11 mouse cellular contexts compared by ENCODE assay signal in the genomic region with DNA sequence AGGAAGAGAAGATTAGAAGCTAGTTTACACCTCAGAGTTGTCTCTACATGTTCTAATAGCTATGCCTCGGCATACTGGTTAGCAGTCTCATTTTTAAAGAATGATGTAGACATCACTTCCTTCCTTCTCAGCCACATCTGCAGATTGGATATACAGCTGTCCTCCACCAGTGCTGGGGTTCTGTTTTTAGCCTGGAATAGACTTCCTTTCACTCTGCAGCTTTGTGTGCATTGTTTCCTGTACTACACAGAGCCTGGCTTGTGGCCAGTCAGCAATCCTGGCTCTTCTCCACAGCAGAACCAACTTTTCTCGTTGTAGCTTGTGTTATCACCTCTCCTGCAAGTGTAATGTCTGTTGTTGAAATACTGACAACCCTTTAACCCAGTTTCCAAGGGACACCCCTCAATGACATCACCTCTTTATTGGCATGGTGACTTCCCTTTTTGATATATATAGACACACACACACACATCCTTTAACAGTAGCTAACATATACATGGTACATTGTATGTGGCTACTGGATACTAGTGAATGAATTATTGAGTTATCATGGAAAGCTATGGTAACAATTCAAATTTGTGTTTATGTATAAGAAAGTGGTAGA.
DNase-seq lines count a peak whose midpoint lies in the region; ATAC-seq lines count a peak whose summit lies in the region.
"Had no signal": no experiment of that assay in that cellular context is flagged by ENCODE, and none has a peak within 500 bp of the region (broad histone marks: within the 10 kb centered on the region; RNA-seq: fewer than 3 reads in every experiment).

No protein-coding gene starts in this region.

- WGBS in kidney, embryonic 14.5 days: 61% methylated on average over 2 of the region's 2 CpGs
- WGBS in forebrain, embryonic 16.5 days: 60% methylated on average over 2 of the region's 2 CpGs
- WGBS in forebrain, embryonic 15.5 days: 57% methylated on average over 2 of the region's 2 CpGs

- peak; percentile 71; the same call in 1 of the 2 replicates for ATAC-seq in kidney, embryonic 14.5 days (ENCODE audit: low FRiP score, low TSS enrichment)
- peak; percentile 86 for ATAC-seq in megakaryocyte progenitor cell, adult 5-6 weeks (replicated peaks; ENCODE audit: poor library complexity)
- no peak for ATAC-seq in forebrain, embryonic 16.5 days
- ATAC-seq in forebrain, embryonic 15.5 days (replicated peaks): no peak
- ATAC-seq: Patski had no signal

- H3K4me1 ChIP-seq in kidney, embryonic 14.5 days (ENCODE audit: control insufficient read depth, insufficient read depth, low read length): no peaks in the 10 kb centered on the region
- no peaks in the 10 kb centered on the region for H3K4me1 ChIP-seq in forebrain, embryonic 16.5 days (replicated peaks; ENCODE audit: control insufficient read depth, insufficient read depth, low read length)
- no peaks in the 10 kb centered on the region for H3K4me1 ChIP-seq in forebrain, embryonic 15.5 days
- H3K4me1 ChIP-seq: embryonic facial prominence, embryonic 12.5 days; neural tube, embryonic 12.5 days had no signal

- no peaks in the 10 kb centered on the region for H3K9me3 ChIP-seq in kidney, embryonic 14.5 days (ENCODE audit: control insufficient read depth, low read length)
- no peaks in the 10 kb centered on the region for H3K9me3 ChIP-seq in forebrain, embryonic 16.5 days (ENCODE audit: control insufficient read depth, low read length)
- H3K9me3 ChIP-seq in forebrain, embryonic 15.5 days: no peaks in the 10 kb centered on the region
- H3K9me3 ChIP-seq: embryonic facial prominence, embryonic 12.5 days; neural tube, embryonic 12.5 days had no signal

- H3K4me3 ChIP-seq in kidney, embryonic 14.5 days (ENCODE audit: low read length): no peak overlapping the region
- H3K4me3 ChIP-seq in forebrain, embryonic 16.5 days (replicated peaks; ENCODE audit: low read length): no peak overlapping the region
- no peak overlapping the region for H3K4me3 ChIP-seq in forebrain, embryonic 15.5 days
- H3K4me3 ChIP-seq: embryonic facial prominence, embryonic 12.5 days; neural tube, embryonic 12.5 days had no signal

- peaks cover 5% of the 10 kb centered on the region; the same call in 1 of the 2 replicates for H3K36me3 ChIP-seq in kidney, embryonic 14.5 days (ENCODE audit: control insufficient read depth, insufficient read depth, low read length)
- no peaks in the 10 kb centered on the region for H3K36me3 ChIP-seq in forebrain, embryonic 16.5 days (ENCODE audit: control insufficient read depth, insufficient read depth)
- H3K36me3 ChIP-seq in forebrain, embryonic 15.5 days: no peaks in the 10 kb centered on the region
- H3K36me3 ChIP-seq: neural tube, embryonic 12.5 days had no signal

- H3K9ac ChIP-seq in kidney, embryonic 14.5 days (ENCODE audit: low read depth, low read length): no peak overlapping the region
- no peak overlapping the region for H3K9ac ChIP-seq in forebrain, embryonic 16.5 days (replicated peaks; ENCODE audit: low read depth, low read length)
- H3K9ac ChIP-seq in forebrain, embryonic 15.5 days (replicated peaks): no peak overlapping the region
- H3K9ac ChIP-seq: embryonic facial prominence, embryonic 12.5 days; neural tube, embryonic 12.5 days had no signal

- no peak overlapping the region for H3K27ac ChIP-seq in kidney, embryonic 14.5 days (ENCODE audit: low read depth, low read length)
- H3K27ac ChIP-seq in forebrain, embryonic 16.5 days (ENCODE audit: low read length): no peak overlapping the region
- no peak overlapping the region for H3K27ac ChIP-seq in forebrain, embryonic 15.5 days (replicated peaks)
- H3K27ac ChIP-seq: embryonic facial prominence, embryonic 12.5 days; neural tube, embryonic 12.5 days had no signal

- H3K27me3 ChIP-seq in kidney, embryonic 14.5 days (ENCODE audit: control insufficient read depth, insufficient read depth, low read length): no peaks in the 10 kb centered on the region
- H3K27me3 ChIP-seq in forebrain, embryonic 16.5 days (replicated peaks; ENCODE audit: control insufficient read depth, insufficient read depth, low read length): no peaks in the 10 kb centered on the region
- no peaks in the 10 kb centered on the region for H3K27me3 ChIP-seq in forebrain, embryonic 15.5 days
- H3K27me3 ChIP-seq: embryonic facial prominence, embryonic 12.5 days; neural tube, embryonic 12.5 days; Patski had no signal

- no peak overlapping the region for H3K4me2 ChIP-seq in kidney, embryonic 14.5 days (replicated peaks; ENCODE audit: low read depth, low read length)
- no peak overlapping the region for H3K4me2 ChIP-seq in forebrain, embryonic 16.5 days (ENCODE audit: low read length)
- no peak overlapping the region for H3K4me2 ChIP-seq in forebrain, embryonic 15.5 days (replicated peaks)
- H3K4me2 ChIP-seq: embryonic facial prominence, embryonic 12.5 days; neural tube, embryonic 12.5 days had no signal

- DNase-seq in layer of hippocampus, postnatal 14 days (ENCODE audit: low spot score in 2 of 2): peak; percentile 11 to 13
- DNase-seq in layer of hippocampus, adult 9-10 months (ENCODE audit: low spot score): no peak
- DNase-seq in gastrocnemius, postnatal 10 days: peak; percentile 15
- no peak for DNase-seq in spleen, postnatal 10 days (ENCODE audit: low spot score in 2 of 2)

Comparison
In these comparisons a context has a peak if more than half of its experiments do, and no peak if none do; other contexts are left out.
1. DNase-seq: peak in layer of hippocampus, postnatal 14 days (2 of 2) and gastrocnemius, postnatal 10 days (single experiment); none in layer of hippocampus, adult 9-10 months (single experiment) and spleen, postnatal 10 days (0 of 2).
2. ATAC-seq: peak in kidney, embryonic 14.5 days (single experiment) and megakaryocyte progenitor cell, adult 5-6 weeks (single experiment); none in forebrain, embryonic 16.5 days (single experiment) and forebrain, embryonic 15.5 days (single experiment).